Mouse (Mus musculus): ENCODE measurements around the gene Cops2. TPM values are rescaled to one million over a fixed set of nuclear protein-coding genes. Genes with fewer than 3 reads are reported as not detected.

The Cops2 gene
- polyA plus RNA-seq, 1 experiment from 2014 or later, result 75.1 TPM

- 93% methylated on average over 2 of the region's 2 CpGs for WGBS
- H3K36me3 ChIP-seq, result no peaks in the 10 kb centered on the region
Measured at GRCm38 (mm10) chr2:125811332-125811731, 47.6 kb downstream of the Cops2 start.

GRCm38 (mm10) chr2:125809551-125809950, 49.4 kb downstream of the Cops2 start:
- Histone ChIP-seq H3K4me1 (replicated peaks) (no peaks in the 10 kb centered on the region), H3K4me3 (no peak overlapping the region), H3K9me3 (peaks cover 7% of the 10 kb centered on the region; the same call in 1 of the 2 replicates), H3K27me3 (no peaks in the 10 kb centered on the region), H3K9ac (no peak overlapping the region), H3K4me2 (no peak overlapping the region), H3K27ac (no peak overlapping the region), H3K36me3 (no peaks in the 10 kb centered on the region)
- no peak for ATAC-seq (ENCODE audit: low FRiP score)
- WGBS, result 77% methylated on average over 7 of the region's 7 CpGs

More at GRCm38 (mm10) chr2:125811332-125811731, 47.6 kb downstream of the Cops2 start:
- H3K4me2 ChIP-seq, result no peak overlapping the region
- H3K27ac ChIP-seq, result no peak overlapping the region
- no peak overlapping the region for H3K4me3 ChIP-seq
- H3K9ac ChIP-seq, result no peak overlapping the region
- H3K9me3 ChIP-seq, result peaks cover 5% of the 10 kb centered on the region; the same call in 1 of the 2 replicates
- no peaks in the 10 kb centered on the region for H3K27me3 ChIP-seq
- ATAC-seq (ENCODE audit: low FRiP score), result no peak
- no peaks in the 10 kb centered on the region for H3K4me1 ChIP-seq (replicated peaks)

GRCm38 (mm10) chr2:125805826-125806225, 53.1 kb downstream of the Cops2 start:
- peaks cover 7% of the 10 kb centered on the region; the same call in 1 of the 2 replicates for H3K9me3 ChIP-seq
- no peak for ATAC-seq (ENCODE audit: low FRiP score)
- no peaks in the 10 kb centered on the region for H3K4me1 ChIP-seq (replicated peaks)
- no peaks in the 10 kb centered on the region for H3K36me3 ChIP-seq
- H3K27ac ChIP-seq, result no peak overlapping the region
- no peaks in the 10 kb centered on the region for H3K27me3 ChIP-seq
- H3K4me2 ChIP-seq, result no peak overlapping the region
- H3K9ac ChIP-seq, result no peak overlapping the region
- WGBS, result 54% methylated on average over 1 of the region's 1 CpGs
- no peak overlapping the region for H3K4me3 ChIP-seq

GRCm38 (mm10) chr2:125801947-125802346, 57.0 kb downstream of the Cops2 start:
- Histone ChIP-seq H3K4me2 (no peak overlapping the region), H3K27ac (no peak overlapping the region), H3K4me1 (replicated peaks) (no peaks in the 10 kb centered on the region), H3K9me3 (peaks cover 7% of the 10 kb centered on the region; the same call in 1 of the 2 replicates), H3K27me3 (no peaks in the 10 kb centered on the region), H3K36me3 (no peaks in the 10 kb centered on the region), H3K9ac (no peak overlapping the region), H3K4me3 (no peak overlapping the region)
- ATAC-seq (ENCODE audit: low FRiP score), result no peak
- 79% methylated on average over 4 of the region's 4 CpGs for WGBS

GRCm38 (mm10) chr2:125801038-125801437, 57.9 kb downstream of the Cops2 start:
- H3K4me2 ChIP-seq, result no peak overlapping the region
- no peak overlapping the region for H3K4me3 ChIP-seq
- no peak overlapping the region for H3K27ac ChIP-seq
- no peaks in the 10 kb centered on the region for H3K9me3 ChIP-seq
- H3K27me3 ChIP-seq, result no peaks in the 10 kb centered on the region
- H3K4me1 ChIP-seq (replicated peaks), result no peaks in the 10 kb centered on the region
- H3K9ac ChIP-seq, result no peak overlapping the region
- no peaks in the 10 kb centered on the region for H3K36me3 ChIP-seq
- WGBS, result 65% methylated on average over 8 of the region's 8 CpGs
- ATAC-seq (ENCODE audit: low FRiP score), result no peak

- Histone ChIP-seq H3K4me3 (no peak overlapping the region), H3K4me2 (no peak overlapping the region), H3K4me1 (replicated peaks) (no peaks in the 10 kb centered on the region), H3K36me3 (no peaks in the 10 kb centered on the region), H3K27me3 (no peaks in the 10 kb centered on the region), H3K9ac (no peak overlapping the region), H3K9me3 (no peaks in the 10 kb centered on the region), H3K27ac (no peak overlapping the region)
- WGBS, result 79% methylated on average over 4 of the region's 4 CpGs
- ATAC-seq (ENCODE audit: low FRiP score), result no peak
Measured at GRCm38 (mm10) chr2:125800428-125800827, 58.5 kb downstream of the Cops2 start.

- H3K27me3 ChIP-seq, result no peaks in the 10 kb centered on the region
- no peak for ATAC-seq (ENCODE audit: low FRiP score)
- no peaks in the 10 kb centered on the region for H3K36me3 ChIP-seq
- H3K4me3 ChIP-seq, result no peak overlapping the region
- H3K9ac ChIP-seq, result no peak overlapping the region
- no peaks in the 10 kb centered on the region for H3K9me3 ChIP-seq
- H3K4me2 ChIP-seq, result no peak overlapping the region
- H3K27ac ChIP-seq, result no peak overlapping the region
- no peaks in the 10 kb centered on the region for H3K4me1 ChIP-seq (replicated peaks)
Measured at GRCm38 (mm10) chr2:125797872-125798271, 61.1 kb downstream of the Cops2 start.

- Histone ChIP-seq H3K4me2 (no peak overlapping the region), H3K27me3 (no peaks in the 10 kb centered on the region), H3K4me3 (no peak overlapping the region), H3K9ac (no peak overlapping the region), H3K27ac (no peak overlapping the region), H3K4me1 (replicated peaks) (no peaks in the 10 kb centered on the region), H3K36me3 (no peaks in the 10 kb centered on the region), H3K9me3 (no peaks in the 10 kb centered on the region)
- WGBS, result 88% methylated on average over 2 of the region's 2 CpGs
- ATAC-seq (ENCODE audit: low FRiP score), result no peak
Measured at GRCm38 (mm10) chr2:125795118-125795517, 63.8 kb downstream of the Cops2 start.

GRCm38 (mm10) chr2:125794166-125794565, 64.8 kb downstream of the Cops2 start:
- Histone ChIP-seq H3K27me3 (no peaks in the 10 kb centered on the region), H3K36me3 (no peaks in the 10 kb centered on the region)
- WGBS, result 85% methylated on average over 2 of the region's 2 CpGs

GRCm38 (mm10) chr2:125792879-125793261, 66.1 kb downstream of the Cops2 start:
- Histone ChIP-seq H3K9me3 (no peaks in the 10 kb centered on the region), H3K27ac (no peak overlapping the region), H3K27me3 (no peaks in the 10 kb centered on the region), H3K4me1 (replicated peaks) (no peaks in the 10 kb centered on the region), H3K4me3 (no peak overlapping the region), H3K36me3 (no peaks in the 10 kb centered on the region), H3K9ac (no peak overlapping the region), H3K4me2 (no peak overlapping the region)
- 88% methylated on average over 11 of the region's 11 CpGs for WGBS
- no peak for ATAC-seq (ENCODE audit: low FRiP score)

More at GRCm38 (mm10) chr2:125794166-125794565, 64.8 kb downstream of the Cops2 start:
- no peak overlapping the region for H3K4me3 ChIP-seq
- H3K9ac ChIP-seq, result no peak overlapping the region
- H3K4me2 ChIP-seq, result no peak overlapping the region
- H3K9me3 ChIP-seq, result no peaks in the 10 kb centered on the region
- ATAC-seq (ENCODE audit: low FRiP score), result no peak
- H3K27ac ChIP-seq, result no peak overlapping the region
- H3K4me1 ChIP-seq (replicated peaks), result no peaks in the 10 kb centered on the region

GRCm38 (mm10) chr2:125792144-125792878, 66.6 kb downstream of the Cops2 start:
- ATAC-seq (ENCODE audit: low FRiP score), result no peak
- H3K4me3 ChIP-seq, result no peak overlapping the region
- no peaks in the 10 kb centered on the region for H3K4me1 ChIP-seq (replicated peaks)
- no peak overlapping the region for H3K4me2 ChIP-seq
- H3K27me3 ChIP-seq, result no peaks in the 10 kb centered on the region
- H3K27ac ChIP-seq, result no peak overlapping the region
- WGBS, result 81% methylated on average over 2 of the region's 2 CpGs
- no peak overlapping the region for H3K9ac ChIP-seq
- no peaks in the 10 kb centered on the region for H3K9me3 ChIP-seq
- no peaks in the 10 kb centered on the region for H3K36me3 ChIP-seq

GRCm38 (mm10) chr2:125791485-125791885, 67.5 kb downstream of the Cops2 start:
- Histone ChIP-seq H3K27ac (no peak overlapping the region), H3K9me3 (no peaks in the 10 kb centered on the region), H3K4me3 (no peak overlapping the region), H3K36me3 (no peaks in the 10 kb centered on the region), H3K4me2 (no peak overlapping the region), H3K4me1 (replicated peaks) (no peaks in the 10 kb centered on the region), H3K27me3 (no peaks in the 10 kb centered on the region), H3K9ac (no peak overlapping the region)
- 87% methylated on average over 7 of the region's 7 CpGs for WGBS
- ATAC-seq (ENCODE audit: low FRiP score), result no peak

GRCm38 (mm10) chr2:125790242-125790641, 68.7 kb downstream of the Cops2 start:
- no peak for ATAC-seq (ENCODE audit: low FRiP score)
- Histone ChIP-seq H3K4me1 (replicated peaks) (no peaks in the 10 kb centered on the region), H3K27ac (no peak overlapping the region), H3K9ac (no peak overlapping the region), H3K9me3 (no peaks in the 10 kb centered on the region), H3K36me3 (no peaks in the 10 kb centered on the region), H3K4me3 (no peak overlapping the region), H3K27me3 (0 out of 2 replicates have a peak, but pooled peaks cover 2% of the 10 kb centered on the region), H3K4me2 (no peak overlapping the region)
- 97% methylated on average over 4 of the region's 4 CpGs for WGBS
